Mouse (Mus musculus): ENCODE results near the gene Glipr1.
"Not testable (repeated sequence)": the region's sequence is repeated elsewhere in the genome, so short reads cannot be mapped to it uniquely, and the experiment has no call there.

The Glipr1 gene

GRCm38 (mm10) chr10:112002544-112003215, at the start of gene Glipr1:
Gene Glipr1, minus strand, starts transcription at chr10:112002631.
- in situ Hi-C loops (cut with MboI, MseI): loop anchor here in 1 of 2 experiments (10.0 kb wide), 1 partner anchor 922 kb away; the partner anchor contains the start of gene Atxn7l3b

- in situ Hi-C loops (cut with MboI, MseI): not testable (repeated sequence)
Observed at GRCm38 (mm10) chr10:112051956-112052355, 49.5 kb upstream of the Glipr1 start.

GRCm38 (mm10) chr10:112051220-112051619, 48.8 kb upstream of the Glipr1 start:
- in situ Hi-C loops (cut with MboI, MseI): no loop called here

- in situ Hi-C loops (cut with MboI, MseI): loop anchor here in 1 of 2 experiments (5.0 to 10.0 kb wide), 2 partner anchors 52 to 121 kb away; partner anchors contain the start of genes Caps2 and Glipr1l3
Observed at GRCm38 (mm10) chr10:112044283-112044682, 41.9 kb upstream of the Glipr1 start.

- in situ Hi-C loops (cut with MboI, MseI): loop anchor here in 1 of 2 experiments (5.0 to 10.0 kb wide), 2 partner anchors 51 to 121 kb away; partner anchors contain the start of genes Caps2 and Glipr1l3
Observed at GRCm38 (mm10) chr10:112043523-112043922, 41.1 kb upstream of the Glipr1 start.

- in situ Hi-C loops (cut with MboI, MseI): not testable (repeated sequence)
Observed at GRCm38 (mm10) chr10:112028689-112029088, 26.3 kb upstream of the Glipr1 start.

- in situ Hi-C loops (cut with MboI, MseI): no loop called here
Observed at GRCm38 (mm10) chr10:112023585-112023984, 21.2 kb upstream of the Glipr1 start.

GRCm38 (mm10) chr10:112009511-112009910, 7.1 kb upstream of the Glipr1 start:
- in situ Hi-C loops (cut with MboI, MseI): loop anchor here in 1 of 2 experiments (10.0 kb wide), 1 partner anchor 915 kb away; the partner anchor contains the start of gene Atxn7l3b

GRCm38 (mm10) chr10:112001756-112002520, 493 bp downstream of the Glipr1 start:
- in situ Hi-C loops (cut with MboI, MseI): loop anchor here in 1 of 2 experiments (10.0 kb wide), 1 partner anchor 923 kb away; the partner anchor contains the start of gene Atxn7l3b

- in situ Hi-C loops (cut with MboI, MseI): loop anchor here in 1 of 2 experiments (10.0 kb wide), 1 partner anchor 923 kb away; the partner anchor contains the start of gene Atxn7l3b
Observed at GRCm38 (mm10) chr10:112001350-112001749, 1.1 kb downstream of the Glipr1 start.

- in situ Hi-C loops (cut with MboI, MseI): loop anchor here in 1 of 2 experiments (10.0 kb wide), 1 partner anchor 924 kb away; the partner anchor contains the start of gene Atxn7l3b
Observed at GRCm38 (mm10) chr10:112000568-112000967, 1.9 kb downstream of the Glipr1 start.

- in situ Hi-C loops (cut with MboI, MseI): loop anchor here in 1 of 2 experiments (10.0 kb wide), 1 partner anchor 925 kb away; the partner anchor contains the start of gene Atxn7l3b
Observed at GRCm38 (mm10) chr10:111999765-112000164, 2.7 kb downstream of the Glipr1 start.

GRCm38 (mm10) chr10:111997671-111998070, 4.8 kb downstream of the Glipr1 start:
- in situ Hi-C loops (cut with MboI, MseI): no loop called here

GRCm38 (mm10) chr10:111996911-111997347, 5.5 kb downstream of the Glipr1 start:
- in situ Hi-C loops (cut with MboI, MseI): no loop called here

- in situ Hi-C loops (cut with MboI, MseI): no loop called here
Observed at GRCm38 (mm10) chr10:111996549-111996904, 5.9 kb downstream of the Glipr1 start.

GRCm38 (mm10) chr10:111995803-111996548, 6.5 kb downstream of the Glipr1 start:
- in situ Hi-C loops (cut with MboI, MseI): no loop called here

- in situ Hi-C loops (cut with MboI, MseI): no loop called here
Observed at GRCm38 (mm10) chr10:111986453-111986852, 16.0 kb downstream of the Glipr1 start.

- in situ Hi-C loops (cut with MboI, MseI): no loop called here
Observed at GRCm38 (mm10) chr10:111983070-111983469, 19.4 kb downstream of the Glipr1 start.

GRCm38 (mm10) chr10:111977584-111977983, 24.8 kb downstream of the Glipr1 start:
- in situ Hi-C loops (cut with MboI, MseI): loop anchor here (5.0 kb wide), 2 partner anchors 125 to 130 kb away; no protein-coding TSS in a partner anchor

- in situ Hi-C loops (cut with MboI, MseI): no loop called here
Observed at GRCm38 (mm10) chr10:111972542-111973361, 29.7 kb downstream of the Glipr1 start, which contains the start of gene Krr1. Gene Krr1, plus strand, starts transcription at chr10:111972664.

Measured in T-helper 17 cell (primary cell).